Mouse (Mus musculus): Measurements from ENCODE around the gene Gm7247.
"Not testable (repeated sequence)": the region's sequence is repeated elsewhere in the genome, so short reads cannot be mapped to it uniquely, and the experiment has no call there.

The Gm7247 gene

DNA sequence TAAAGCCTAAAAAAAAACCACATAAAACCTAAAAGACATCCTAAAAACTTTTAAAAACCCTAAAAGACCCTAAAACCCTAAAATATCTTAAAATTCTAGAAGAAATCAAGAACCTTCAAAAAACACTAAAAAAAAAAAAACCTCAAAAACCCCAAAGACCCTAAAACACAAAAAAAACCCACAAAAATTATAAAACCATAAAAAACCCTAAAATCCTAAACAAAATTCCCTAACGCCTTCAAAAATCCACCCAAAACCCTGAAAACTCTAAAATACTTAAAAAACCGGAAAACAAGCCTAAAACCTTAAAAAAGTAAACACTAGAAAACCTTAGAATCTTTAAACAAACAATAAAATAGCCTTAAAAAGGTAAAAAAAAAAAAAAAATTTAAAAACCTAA, 136.4 kb downstream of the Gm7247 start:
- no peak for DNase-seq

DNA sequence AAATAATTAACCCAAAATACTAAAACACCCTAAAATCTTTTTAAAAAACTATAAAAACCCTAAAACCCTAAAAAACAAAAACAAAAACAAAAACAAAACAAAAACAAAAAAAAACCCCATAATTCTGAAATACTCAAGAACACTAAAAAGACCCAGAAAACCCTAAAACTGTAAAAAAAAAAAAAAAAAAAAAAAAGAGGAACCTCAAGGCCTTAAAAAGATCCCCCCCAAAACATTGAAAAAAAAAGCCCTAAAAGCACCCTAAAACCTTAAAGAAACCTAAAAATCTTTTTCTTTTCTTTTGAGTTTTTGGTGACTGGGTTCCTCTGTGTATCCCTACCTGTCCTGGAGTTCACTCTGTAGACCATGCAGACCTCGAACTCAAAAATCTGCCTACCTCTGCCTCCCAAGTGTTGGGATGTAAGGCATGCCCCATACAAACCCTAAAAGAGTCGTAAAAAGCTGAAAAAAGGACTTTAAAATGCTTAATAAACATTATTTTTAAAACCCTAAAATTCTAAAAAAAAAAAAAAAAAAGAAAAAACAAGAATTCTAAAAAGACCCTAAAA, 138.2 kb downstream of the Gm7247 start:
- DNase-seq: no peak

DNA sequence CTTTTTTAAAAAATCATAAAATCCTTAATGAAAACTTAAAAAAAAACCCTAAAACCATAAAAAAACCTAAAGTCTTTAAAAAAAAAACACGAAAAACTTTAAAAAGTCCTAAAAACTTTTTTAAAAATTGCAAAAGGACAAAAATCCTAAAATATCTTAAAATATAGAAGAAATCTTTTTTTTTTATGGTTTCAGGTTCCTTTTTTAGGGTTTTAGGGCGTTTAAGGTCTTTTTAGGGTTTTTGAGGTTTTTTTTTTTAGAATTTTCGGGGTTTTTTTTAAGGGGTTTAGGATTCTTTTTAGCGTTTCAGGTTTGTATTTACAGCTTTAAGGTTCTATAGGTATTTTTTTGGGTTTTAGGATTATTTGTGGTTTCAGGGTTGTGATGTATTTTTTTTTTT, 138.9 kb downstream of the Gm7247 start:
- no peak for DNase-seq

DNA sequence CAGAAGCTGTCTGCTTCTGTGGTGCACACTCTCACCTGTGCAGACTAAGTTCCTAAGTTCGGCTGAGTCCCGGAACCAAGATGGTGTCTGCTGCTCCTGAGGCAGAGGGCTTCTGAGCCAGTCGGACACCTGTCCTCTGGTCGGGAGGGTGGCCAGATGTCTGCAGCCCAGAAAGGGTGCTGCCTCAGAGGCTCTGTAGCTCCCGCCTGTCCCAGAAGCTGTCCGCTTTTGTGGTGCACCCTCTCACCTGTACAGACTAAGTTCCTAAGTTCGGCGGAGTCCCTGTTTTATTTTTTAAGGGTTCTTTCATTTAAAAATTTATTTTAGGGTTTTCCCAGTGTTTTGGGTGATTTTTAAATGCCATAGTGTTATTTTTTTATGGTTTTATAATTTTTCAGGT, 145.9 kb downstream of the Gm7247 start:
- no peak for DNase-seq

DNA sequence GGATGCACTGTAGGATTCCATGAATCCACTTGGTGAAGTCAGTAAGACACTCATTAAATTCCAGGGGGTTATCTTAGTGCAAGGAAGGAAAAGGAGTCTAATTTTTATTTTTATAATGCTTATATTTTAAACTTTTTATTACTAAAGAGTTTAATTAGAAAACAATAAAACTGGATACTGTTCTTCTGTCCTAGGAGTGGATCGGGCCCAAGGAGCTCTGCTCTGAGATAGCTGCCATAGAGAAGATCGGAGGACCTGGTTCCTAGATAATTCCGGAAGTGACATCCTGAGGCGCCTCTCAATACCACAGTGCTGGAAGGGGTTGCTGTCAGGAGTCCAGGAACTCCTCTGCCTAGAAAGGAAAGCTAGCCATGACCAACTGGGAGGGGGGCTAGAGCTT, 190.9 kb downstream of the Gm7247 start, which contains the start of gene Gm5622:
Gm5622 (plus strand) TSS at position 301 of the 400 bp plus-strand sequence.
- DNase-seq: no peak

DNA sequence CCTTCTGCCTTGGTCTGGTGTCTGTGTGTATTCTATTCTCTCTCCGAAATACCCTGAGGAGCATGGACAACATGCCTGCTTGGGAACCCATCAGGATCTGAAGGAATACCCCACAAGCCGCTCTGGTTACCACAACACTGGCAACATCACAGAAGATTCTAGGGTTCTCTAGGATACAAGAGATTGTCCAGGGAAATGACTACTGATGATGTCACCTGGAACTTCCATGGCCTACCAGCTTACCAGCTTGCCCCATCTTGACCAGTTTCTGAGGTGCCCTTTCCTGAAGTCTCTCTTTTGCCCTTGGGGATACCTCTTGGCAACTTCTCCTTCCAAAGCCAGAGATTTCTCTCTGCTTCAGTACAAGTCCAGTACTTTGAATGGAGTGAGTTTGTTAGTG, 212.4 kb downstream of the Gm7247 start, which contains the start of gene Gm17175:
Gm17175 (minus strand) TSS at position 101 of the 400 bp plus-strand sequence.
- not testable (repeated sequence) for DNase-seq

DNA sequence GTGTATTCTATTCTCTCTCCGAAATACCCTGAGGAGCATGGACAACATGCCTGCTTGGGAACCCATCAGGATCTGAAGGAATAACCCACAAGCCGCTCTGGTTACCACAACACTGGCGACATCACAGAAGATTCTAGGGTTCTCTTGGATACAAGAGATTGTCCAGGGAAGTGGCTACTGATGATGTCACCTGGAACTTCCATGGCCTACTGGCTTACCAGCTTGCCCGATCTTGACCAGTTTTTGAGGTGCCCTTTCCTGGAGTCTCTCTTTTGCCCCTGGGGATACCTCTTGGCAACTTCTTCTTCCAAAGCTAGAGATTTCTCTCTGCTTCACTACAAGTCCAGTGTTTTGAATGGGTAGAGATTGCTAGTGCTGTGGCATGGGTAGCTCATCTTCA, 230.5 kb downstream of the Gm7247 start, which contains the start of gene Gm17174:
Gm17174 (minus strand) TSS at position 101 of the 400 bp plus-strand sequence.
- not testable (repeated sequence) for DNase-seq

DNA sequence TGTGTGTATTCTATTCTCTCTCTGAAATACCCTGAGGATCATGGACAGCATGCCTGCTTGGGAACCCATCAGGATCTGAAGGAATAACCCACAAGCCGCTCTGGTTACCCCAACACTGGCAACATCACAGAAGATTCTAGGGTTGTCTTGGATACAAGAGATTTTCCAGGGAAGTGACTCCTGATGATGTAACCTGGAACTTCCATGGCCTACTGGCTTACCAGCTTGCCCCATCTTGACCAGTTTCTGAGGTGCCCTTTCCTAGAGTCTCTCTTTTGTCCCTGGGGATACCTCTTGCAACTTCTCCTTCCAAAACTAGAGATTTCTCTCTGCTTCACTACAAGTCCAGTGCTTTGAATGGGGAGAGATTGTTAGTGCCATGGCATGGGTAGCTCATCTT, 249.7 kb downstream of the Gm7247 start, which contains the start of gene Gm17078:
Gm17078 (minus strand) TSS at position 101 of the 400 bp plus-strand sequence.
- DNase-seq: no peak
